Mouse (Mus musculus) gastrocnemius, adult 8-10 months (tissue): Measurements from ENCODE around the gene Myo1e. TPM values are rescaled to one million over a fixed set of nuclear protein-coding genes. Genes with fewer than 3 reads are reported as not detected.
"Not testable (repeated sequence)": the region's sequence is repeated elsewhere in the genome, so short reads cannot be mapped to it uniquely, and the experiment has no call there.

Experiments used
- DNase-seq, 2 experiments: peaks; one replicate each; pipeline ENCODE4 v3.0.0; 2022; ENCODE audit warnings: low spot score in 2 of 2
- total RNA-seq, 4 experiments: library from RNA; stranded (reverse); gene quantifications; 2 replicates each; pipeline ENCODE4 v1.2.4; 2022

Myo1e gene
- total RNA-seq, 4 experiments from 2014 or later, result 4.7 to 8.3 (median 5.3) TPM

DNA sequence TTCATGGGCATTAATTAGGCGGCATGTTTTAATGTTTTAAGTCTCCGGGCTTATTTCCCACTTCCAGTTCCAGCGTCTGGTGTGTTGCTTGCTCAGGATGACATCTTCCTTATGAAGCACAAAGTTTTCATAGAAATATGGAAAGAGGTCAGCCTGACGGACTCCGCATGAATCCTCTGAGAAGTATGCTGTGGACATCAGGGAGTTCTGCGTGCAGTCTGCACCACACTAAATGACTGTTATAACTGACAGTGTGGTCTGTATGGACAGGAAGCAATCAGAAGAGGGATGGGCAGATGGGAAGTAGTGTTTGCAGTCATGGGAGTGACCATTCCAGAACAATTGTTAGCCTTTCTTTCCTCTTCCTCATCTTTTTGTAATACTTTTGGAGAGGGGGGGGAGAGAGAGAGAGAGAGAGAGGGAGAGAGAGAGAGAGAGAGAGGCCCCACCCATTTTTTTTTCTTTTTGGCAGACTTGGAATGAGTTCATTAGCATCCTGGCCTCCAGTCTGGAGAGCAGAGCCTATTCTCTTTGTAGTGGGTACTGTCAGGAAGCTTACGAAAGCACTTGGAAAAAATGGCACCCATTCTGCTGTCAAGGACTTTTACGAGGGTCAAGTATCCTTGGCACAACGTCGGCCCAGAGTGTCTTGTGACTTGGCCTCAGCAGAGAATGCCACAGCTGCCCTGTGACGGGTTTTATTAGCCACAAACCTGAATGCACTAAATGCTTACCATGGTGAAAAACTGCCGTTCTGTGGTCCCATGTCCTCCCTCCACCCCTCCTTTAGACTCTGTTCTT lies 42.9 kb downstream of the Myo1e start:
- DNase-seq, result peak in 1 of 2 experiments; percentile 39

- peak in 1 of 2 experiments; percentile 19 for DNase-seq
Measured at GRCm38 (mm10) chr9:70251441-70251985, 44.4 kb downstream of the Myo1e start.

DNA sequence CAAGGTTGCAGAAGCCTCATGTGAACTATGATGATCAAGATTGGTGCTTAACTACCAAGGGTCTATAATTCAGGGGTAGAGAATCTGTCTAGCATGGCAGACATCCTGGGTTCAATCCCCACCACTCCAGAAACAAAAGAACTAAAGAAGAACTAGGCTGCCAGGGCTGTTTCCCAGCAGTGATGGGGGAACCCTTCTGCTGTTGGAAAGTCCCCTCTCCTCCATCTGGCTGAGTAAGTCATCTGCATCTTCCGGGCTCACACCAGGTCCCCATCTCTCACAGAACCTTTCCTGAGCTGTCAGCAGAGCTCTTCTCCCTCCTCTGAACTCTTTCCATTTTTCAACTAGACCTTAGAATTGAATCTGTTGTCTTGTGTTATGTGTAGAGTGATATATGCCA lies 45.9 kb downstream of the Myo1e start:
- no peak for DNase-seq

DNA sequence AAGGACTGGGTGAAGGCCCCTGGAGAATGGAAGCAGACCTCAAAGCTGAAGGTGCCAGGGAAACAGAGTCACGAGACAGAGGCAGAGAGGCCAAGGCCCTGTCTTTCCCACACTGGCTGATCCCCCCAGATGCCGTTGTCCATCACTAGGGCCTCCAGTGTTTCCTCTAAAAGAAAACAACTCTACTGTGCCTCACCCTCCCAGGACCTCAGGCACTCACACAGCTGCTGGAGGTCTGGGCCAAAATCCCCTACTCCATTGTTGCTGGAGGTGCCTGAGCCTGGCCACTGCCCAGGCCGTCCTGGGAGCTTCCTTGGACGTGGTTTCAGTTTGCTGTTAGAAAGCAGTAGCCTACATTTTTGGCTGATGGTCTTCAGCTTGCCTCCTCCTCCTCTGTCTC lies 47.9 kb downstream of the Myo1e start:
- DNase-seq, result peak in 1 of 2 experiments; percentile 13

GRCm38 (mm10) chr9:70256027-70256426 lies 48.9 kb downstream of the Myo1e start:
- not testable (repeated sequence) for DNase-seq

GRCm38 (mm10) chr9:70257289-70258101 lies 50.3 kb downstream of the Myo1e start:
- DNase-seq, result no peak

GRCm38 (mm10) chr9:70260324-70260841 lies 53.2 kb downstream of the Myo1e start:
- DNase-seq, result no peak

GRCm38 (mm10) chr9:70261646-70262045 lies 54.5 kb downstream of the Myo1e start:
- DNase-seq, result no peak

DNA sequence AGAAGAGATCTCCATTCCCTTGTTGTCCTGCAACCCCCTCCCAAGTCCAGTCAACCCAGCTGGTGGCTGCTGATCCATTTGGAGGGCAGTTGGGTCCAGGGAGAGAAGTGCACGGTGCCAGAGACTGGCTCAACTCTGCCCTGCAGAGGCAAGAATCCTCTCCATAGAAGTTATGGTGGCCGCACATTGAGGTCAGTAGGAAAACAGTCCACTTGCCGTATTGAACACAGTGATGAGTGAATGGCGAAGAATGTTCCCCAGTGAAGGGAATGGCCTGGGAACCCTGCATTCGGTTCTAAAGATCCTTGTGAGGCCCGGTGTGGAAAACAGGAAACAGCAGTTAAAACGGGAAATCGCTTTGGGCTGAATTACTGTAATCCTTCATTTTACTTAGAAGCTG lies 56.0 kb downstream of the Myo1e start:
- no peak for DNase-seq

GRCm38 (mm10) chr9:70263735-70264134 lies 56.6 kb downstream of the Myo1e start:
- peak in 1 of 2 experiments; percentile 20 for DNase-seq

GRCm38 (mm10) chr9:70265513-70265912 lies 58.4 kb downstream of the Myo1e start:
- DNase-seq, result no peak

DNA sequence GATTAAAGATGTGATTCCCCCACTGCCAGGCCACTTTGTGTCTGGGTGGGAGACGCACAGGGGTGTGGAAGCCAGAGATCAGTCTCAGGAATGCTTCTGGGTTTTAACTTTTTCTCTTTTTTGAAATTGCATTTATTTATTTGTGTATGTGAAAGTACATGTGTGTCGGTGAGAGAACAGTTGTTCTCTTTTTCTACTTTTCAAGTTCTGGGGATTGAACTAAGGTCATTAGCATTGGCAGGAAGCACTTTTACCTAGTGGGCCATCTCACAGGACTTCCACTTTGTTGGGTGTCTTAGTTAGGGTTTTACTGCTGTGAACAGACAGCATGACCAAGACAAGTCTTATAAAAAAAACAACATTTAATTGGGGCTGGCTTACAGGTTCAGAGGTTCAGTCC lies 59.0 kb downstream of the Myo1e start:
- DNase-seq, result no peak

- DNase-seq, result no peak
Measured at GRCm38 (mm10) chr9:70267108-70267507, 60.0 kb downstream of the Myo1e start.

- no peak for DNase-seq
Measured at GRCm38 (mm10) chr9:70269349-70269748, 62.2 kb downstream of the Myo1e start.

DNA sequence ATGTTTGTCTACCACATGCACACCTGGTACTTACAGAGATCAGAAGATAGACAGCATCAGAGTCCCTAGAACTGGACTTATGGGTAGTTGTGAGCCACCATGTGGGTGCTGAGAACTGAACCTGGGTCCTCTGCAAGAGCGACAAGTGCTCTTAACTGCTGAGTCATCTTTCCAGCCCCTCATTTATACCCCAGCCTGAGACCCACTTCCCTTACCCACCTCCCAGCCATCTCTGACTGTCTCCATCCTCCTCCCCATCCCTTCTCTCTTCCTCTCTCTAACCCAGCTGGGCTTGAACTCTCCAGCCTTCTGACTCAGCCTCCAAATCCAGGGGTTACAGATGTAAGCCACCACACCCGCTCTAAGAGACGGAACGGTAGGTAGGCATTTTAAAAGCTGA lies 63.3 kb downstream of the Myo1e start:
- DNase-seq, result no peak

DNA sequence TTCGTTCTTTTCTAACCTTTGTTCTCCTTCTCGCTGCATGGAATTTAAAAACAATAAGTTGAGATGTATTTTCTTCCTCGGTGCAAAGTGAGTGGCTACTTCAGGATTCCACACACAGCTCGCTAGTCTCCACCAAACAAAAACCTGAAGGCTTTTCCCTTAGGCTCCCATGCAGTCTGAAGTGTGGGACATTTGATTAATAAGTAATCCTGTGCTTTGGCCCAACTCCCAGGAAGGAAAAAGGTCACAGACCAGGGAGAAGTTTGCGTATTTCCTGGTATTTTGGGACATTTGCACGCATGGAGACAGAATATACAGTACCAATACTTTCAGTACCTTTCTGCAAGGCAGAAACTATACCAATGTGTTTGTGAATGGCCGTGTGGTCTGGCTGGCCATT lies 64.0 kb downstream of the Myo1e start:
- DNase-seq, result no peak

GRCm38 (mm10) chr9:70271631-70272030 lies 64.5 kb downstream of the Myo1e start:
- no peak for DNase-seq

DNA sequence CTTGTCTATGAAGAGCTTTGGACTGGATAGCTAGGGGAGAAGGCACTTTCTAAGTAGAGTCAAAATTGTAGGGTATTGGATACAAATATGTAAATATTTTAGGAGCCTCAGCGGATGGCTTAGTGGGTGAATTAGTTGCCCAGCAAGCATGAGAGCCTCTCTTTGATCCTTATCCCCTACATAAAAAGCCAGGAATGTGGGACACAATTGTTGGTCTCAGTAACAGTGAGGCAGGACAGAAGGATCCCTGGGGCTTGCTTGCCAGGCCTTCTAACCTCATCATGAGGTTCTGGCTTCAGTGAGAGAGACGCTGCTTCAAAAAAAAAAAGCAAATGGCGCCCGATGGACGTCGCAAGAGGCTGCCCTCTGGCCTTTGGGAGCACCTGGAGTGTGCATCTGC lies 66.9 kb downstream of the Myo1e start:
- no peak for DNase-seq

DNA sequence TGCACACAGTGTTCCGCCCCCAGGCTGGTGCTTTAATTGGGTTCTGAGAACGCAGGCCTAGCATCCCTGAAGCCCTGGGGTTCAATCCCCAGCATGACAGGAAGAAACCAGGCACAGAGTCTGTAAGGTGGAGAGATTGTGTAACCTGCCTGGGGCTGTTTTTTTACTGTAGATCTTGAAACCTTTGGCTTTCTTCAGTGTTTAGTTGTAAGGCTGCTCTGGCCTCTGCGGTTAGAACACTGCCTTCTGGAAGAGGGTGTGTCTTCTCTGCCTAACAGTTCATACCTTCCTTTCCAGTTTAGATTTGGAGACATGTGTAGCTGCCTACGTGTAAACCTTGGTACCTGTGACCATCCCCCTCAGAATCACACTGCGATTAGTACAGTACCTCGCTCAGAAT lies 67.3 kb downstream of the Myo1e start:
- DNase-seq, result no peak

- no peak for DNase-seq
Measured at GRCm38 (mm10) chr9:70274887-70275555, 67.9 kb downstream of the Myo1e start.

GRCm38 (mm10) chr9:70277076-70277475 lies 69.9 kb downstream of the Myo1e start:
- DNase-seq, result no peak
